In genomic region chr11:55084629-55085028, GRCm38 (mm10) we compare ENCODE assay signal across 14 mouse cellular contexts. TPM values are rescaled to one million over a fixed set of nuclear protein-coding genes. Genes with fewer than 3 reads are reported as not detected.
DNase-seq lines count a peak whose midpoint lies in the region; ATAC-seq and TF ChIP-seq lines count a peak whose summit lies in the region.
"Had no signal": no experiment of that assay in that cellular context is flagged by ENCODE, and none has a peak within 500 bp of the region (broad histone marks: within the 10 kb centered on the region; RNA-seq: fewer than 3 reads in every experiment).

No protein-coding gene starts in this region.

- ATAC-seq in lung, postnatal 0 days, result no peak
- ATAC-seq in heart, postnatal 0 days (ENCODE audit: insufficient read depth, low read depth), result no peak

- H3K4me3 ChIP-seq in lung, postnatal 0 days (ENCODE audit: low read depth, low read length), result no peak overlapping the region
- no peak overlapping the region for H3K4me3 ChIP-seq in heart, postnatal 0 days (ENCODE audit: low read depth, low read length)
- no peak overlapping the region for H3K4me3 ChIP-seq in thymus, adult 2 months (ENCODE audit: control insufficient read depth, insufficient read depth, low read length)
- H3K4me3 ChIP-seq: embryonic facial prominence, embryonic 12.5 days; hindbrain, embryonic 13.5 days; limb, embryonic 13.5 days; midbrain, embryonic 12.5 days had no signal

- H3K36me3 ChIP-seq in lung, postnatal 0 days (ENCODE audit: insufficient read depth, low read length), result no peaks in the 10 kb centered on the region
- H3K36me3 ChIP-seq in heart, postnatal 0 days (replicated peaks; ENCODE audit: control insufficient read depth, insufficient read depth, low read length), result no peaks in the 10 kb centered on the region
- H3K36me3 ChIP-seq in thymus, adult 2 months (ENCODE audit: control insufficient read depth, insufficient read depth, low read length), result no peaks in the 10 kb centered on the region
- H3K36me3 ChIP-seq: embryonic facial prominence, embryonic 12.5 days; hindbrain, embryonic 13.5 days; limb, embryonic 13.5 days; midbrain, embryonic 12.5 days had no signal

- no peak overlapping the region for H3K9ac ChIP-seq in lung, postnatal 0 days (replicated peaks; ENCODE audit: low read depth)
- no peak overlapping the region for H3K9ac ChIP-seq in heart, postnatal 0 days (replicated peaks; ENCODE audit: low read depth, low read length)
- H3K9ac ChIP-seq: embryonic facial prominence, embryonic 12.5 days; hindbrain, embryonic 13.5 days; limb, embryonic 13.5 days; midbrain, embryonic 12.5 days had no signal

- no peaks in the 10 kb centered on the region for H3K9me3 ChIP-seq in lung, postnatal 0 days (ENCODE audit: low read length)
- H3K9me3 ChIP-seq in heart, postnatal 0 days (replicated peaks; ENCODE audit: control insufficient read depth, low read length), result peaks cover 3% of the 10 kb centered on the region; the same call in 1 of the 2 replicates
- H3K9me3 ChIP-seq: embryonic facial prominence, embryonic 12.5 days; hindbrain, embryonic 13.5 days; limb, embryonic 13.5 days; midbrain, embryonic 12.5 days had no signal

- no peak for TF ChIP-seq CTCF in lung, postnatal 0 days (IDR thresholded peaks at IDR 0.05)
- TF ChIP-seq CTCF in heart, postnatal 0 days (IDR thresholded peaks at IDR 0.05; ENCODE audit: low read depth), result no peak
- TF ChIP-seq CTCF in thymus, adult 2 months (IDR thresholded peaks at IDR 0.05; ENCODE audit: borderline replicate concordance, control insufficient read depth, extremely low read depth, insufficient read depth, low read length, poor library complexity), result no peak

- H3K4me2 ChIP-seq in lung, postnatal 0 days (replicated peaks; ENCODE audit: low read depth, low read length), result no peak overlapping the region
- no peak overlapping the region for H3K4me2 ChIP-seq in heart, postnatal 0 days (ENCODE audit: low read depth, low read length)
- H3K4me2 ChIP-seq: embryonic facial prominence, embryonic 12.5 days; hindbrain, embryonic 13.5 days; limb, embryonic 13.5 days; midbrain, embryonic 12.5 days had no signal

- TF ChIP-seq EP300 in lung, postnatal 0 days (IDR thresholded peaks at IDR 0.05), result no peak
- TF ChIP-seq EP300 in heart, postnatal 0 days (IDR thresholded peaks at IDR 0.05; ENCODE audit: low read depth), result no peak

- 60% methylated on average over 4 of the region's 4 CpGs for WGBS in lung, postnatal 0 days
- WGBS in heart, postnatal 0 days, result 39% methylated on average over 4 of the region's 4 CpGs
- 92% methylated on average over 4 of the region's 4 CpGs for WGBS in thymus, adult 2 months

- no peaks in the 10 kb centered on the region for H3K27me3 ChIP-seq in lung, postnatal 0 days (replicated peaks; ENCODE audit: insufficient read depth, low read length)
- H3K27me3 ChIP-seq in heart, postnatal 0 days (ENCODE audit: control insufficient read depth, insufficient read depth, low read length), result no peaks in the 10 kb centered on the region
- no peaks in the 10 kb centered on the region for H3K27me3 ChIP-seq in thymus, adult 2 months (ENCODE audit: control insufficient read depth, insufficient read depth, low read length)
- H3K27me3 ChIP-seq: limb, embryonic 13.5 days had no signal

- no peaks in the 10 kb centered on the region for H3K4me1 ChIP-seq in lung, postnatal 0 days (ENCODE audit: insufficient read depth, low read depth, low read length)
- H3K4me1 ChIP-seq in heart, postnatal 0 days (ENCODE audit: control insufficient read depth, insufficient read depth), result peaks cover 6% of the 10 kb centered on the region; the same call in 1 of the 2 replicates
- peaks cover 11% of the 10 kb centered on the region for H3K4me1 ChIP-seq in thymus, adult 2 months (replicated peaks; ENCODE audit: control insufficient read depth, insufficient read depth, low read length)
- H3K4me1 ChIP-seq: embryonic facial prominence, embryonic 12.5 days; hindbrain, embryonic 13.5 days had no signal

- no peak overlapping the region for H3K27ac ChIP-seq in lung, postnatal 0 days (ENCODE audit: low read length)
- H3K27ac ChIP-seq in heart, postnatal 0 days (ENCODE audit: low read depth), result peak overlapping the region; percentile 94
- no peak overlapping the region for H3K27ac ChIP-seq in thymus, adult 2 months (ENCODE audit: control insufficient read depth, insufficient read depth, low read length)
- H3K27ac ChIP-seq: embryonic facial prominence, embryonic 12.5 days; hindbrain, embryonic 13.5 days; kidney, postnatal 0 days; limb, embryonic 13.5 days; midbrain, embryonic 12.5 days had no signal

- DNase-seq in gastrocnemius, postnatal 25 days, result peak; percentile 34
- DNase-seq in gastrocnemius, postnatal 10 days, result no peak
- DNase-seq in lung, postnatal 10 days, result peak; percentile 56
- DNase-seq in lung, postnatal 0 days (ENCODE audit: low spot score), result no peak
- no peak for DNase-seq in heart, postnatal 0 days (ENCODE audit: low spot score)
- DNase-seq in thymus, adult 2 months, result no peak
- no peak for DNase-seq in thymus, postnatal 4 days
- DNase-seq in ovary, postnatal 36 days (ENCODE audit: low spot score), result no peak
- DNase-seq: cerebellum, postnatal 25 days had no signal

- no peak for TF ChIP-seq POLR2A in thymus, adult 2 months (IDR thresholded peaks at IDR 0.05; ENCODE audit: control insufficient read depth, extremely low read depth, insufficient read depth, low read length, poor library complexity)

RNA-seq across cellular contexts. Expression of gene Ccdc69, which starts 6.7 kb away (rescaled TPM):
- 1 to 10 TPM; 5.9 to 6.2 TPM for total RNA-seq in gastrocnemius, postnatal 25 days (2021)
- total RNA-seq in gastrocnemius, postnatal 10 days (2021), result 10 to 100 TPM; 14.1 to 14.4 TPM
- 1.4 and 1.8 TPM in 2 replicates for polyA plus RNA-seq in lung, postnatal 0 days (2015; fragmentation: Nextera tagmentation; extraction: Ambion mirVana)
- total RNA-seq in heart, postnatal 0 days (2014; rRNA removed; ENCODE audit: low replicate concordance), result 17.6 and 22.2 TPM in 2 replicates
- 22.0 and 22.3 TPM in 2 replicates for polyA plus RNA-seq in heart, postnatal 0 days (2015; fragmentation: Nextera tagmentation; extraction: Ambion mirVana)
- polyA plus RNA-seq in thymus, adult 2 months (2012; rRNA removed), result 13.9 and 16.5 TPM in 2 replicates
- polyA plus RNA-seq: midbrain, embryonic 12.5 days had no signal

RNA-seq across cellular contexts. Expression of gene Gm2a, which starts 13.3 kb away (rescaled TPM):
- 1 to 10 TPM; 5.4 to 8.7 TPM for total RNA-seq in gastrocnemius, postnatal 25 days (2021)
- total RNA-seq in gastrocnemius, postnatal 10 days (2021), result 10 to 100 TPM; 12.3 to 14.5 TPM
- 23.6 and 26.6 TPM in 2 replicates for polyA plus RNA-seq in lung, postnatal 0 days (2015; fragmentation: Nextera tagmentation; extraction: Ambion mirVana)
- total RNA-seq in heart, postnatal 0 days (2014; rRNA removed; ENCODE audit: low replicate concordance), result 17.2 and 23.9 TPM in 2 replicates
- 26.9 and 27.2 TPM in 2 replicates for polyA plus RNA-seq in heart, postnatal 0 days (2015; fragmentation: Nextera tagmentation; extraction: Ambion mirVana)
- 37.2 and 39.9 TPM in 2 replicates for polyA plus RNA-seq in thymus, adult 2 months (2012; rRNA removed)

RNA-seq across cellular contexts. Expression of gene Anxa6, which starts 51.4 kb away (rescaled TPM):
- 100 to 1,000 TPM; 180 to 209 TPM for total RNA-seq in gastrocnemius, postnatal 25 days (2021)
- 100 to 1,000 TPM; 297 to 313 TPM for total RNA-seq in gastrocnemius, postnatal 10 days (2021)
- polyA plus RNA-seq in lung, postnatal 0 days (2015; fragmentation: Nextera tagmentation; extraction: Ambion mirVana), result 228 and 265 TPM in 2 replicates
- total RNA-seq in heart, postnatal 0 days (2014; rRNA removed; ENCODE audit: low replicate concordance), result 306 and 424 TPM in 2 replicates
- polyA plus RNA-seq in heart, postnatal 0 days (2015; fragmentation: Nextera tagmentation; extraction: Ambion mirVana), result 250 and 254 TPM in 2 replicates
- 121 and 130 TPM in 2 replicates for polyA plus RNA-seq in thymus, adult 2 months (2012; rRNA removed)

Comparison
In these comparisons a context has a peak if more than half of its experiments do, and no peak if none do; other contexts are left out.
1. DNase-seq: peak in gastrocnemius, postnatal 25 days (single experiment) and lung, postnatal 10 days (single experiment); none in gastrocnemius, postnatal 10 days (single experiment), lung, postnatal 0 days (single experiment), heart, postnatal 0 days (single experiment), thymus, adult 2 months (single experiment), thymus, postnatal 4 days (single experiment) and ovary, postnatal 36 days (single experiment).